ENCODE assay signal across 7 mouse cellular contexts in the genomic region with DNA sequence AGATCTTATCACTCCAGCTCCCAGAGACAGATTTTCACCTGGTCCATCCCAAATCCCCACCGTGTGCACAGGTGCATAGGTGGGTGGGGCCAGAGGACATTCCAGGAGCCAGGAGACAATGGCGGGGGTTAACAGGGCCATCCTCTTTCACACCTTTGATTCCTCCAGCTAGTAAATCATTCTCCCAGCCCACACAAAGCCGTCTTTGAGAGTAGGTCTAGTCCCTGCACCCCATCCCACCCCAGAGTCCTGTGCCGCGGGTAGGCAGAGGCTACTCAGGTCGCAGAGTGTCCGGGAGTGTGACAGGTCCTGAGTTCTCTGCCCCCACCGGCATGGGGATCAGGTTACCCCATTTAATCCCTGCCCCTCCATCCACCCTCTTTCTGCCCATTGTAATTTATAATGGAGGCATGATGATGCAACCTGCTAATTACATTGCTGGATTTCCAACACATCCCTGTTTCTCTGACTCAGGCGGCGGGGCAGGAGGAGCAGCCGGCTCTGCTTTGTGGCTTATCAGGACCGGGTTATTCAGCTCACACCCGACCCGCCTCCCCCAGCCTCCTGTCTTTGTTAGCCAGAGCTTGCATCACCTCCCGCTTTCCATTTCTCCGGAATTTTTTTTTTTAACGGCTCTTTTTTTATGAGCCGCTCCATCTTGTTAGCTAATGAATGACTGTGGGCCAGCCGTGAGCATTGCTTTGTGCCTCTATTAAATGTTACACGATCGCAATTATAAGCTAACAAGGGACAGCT.
DNase-seq lines count a peak whose midpoint lies in the region; ATAC-seq lines count a peak whose summit lies in the region.

No protein-coding gene starts in this region.

- peak; percentile 63; the same call in 1 of the 2 replicates for ATAC-seq in neural tube, embryonic 12.5 days (ENCODE audit: low FRiP score, low read depth)

- 0 out of 2 replicates have a peak overlapping the region, but pooled peaks have one; percentile 20 for H3K27ac ChIP-seq in neural tube, embryonic 12.5 days

- intact Hi-C loops in heart, postnatal 25 days (cut with DNase I): no loop called here

- 0 out of 2 replicates have a peak, but pooled peaks cover 2% of the 10 kb centered on the region for H3K9me3 ChIP-seq in neural tube, embryonic 12.5 days

- H3K4me1 ChIP-seq in neural tube, embryonic 12.5 days: peaks cover 35% of the 10 kb centered on the region

- 3% methylated on average over 21 of the region's 21 CpGs for WGBS in neural tube, embryonic 12.5 days

- DNase-seq in MN1 (ENCODE audit: low spot score) (peak; percentile 96), liver (peak; percentile 34)
- peak; percentile 58 for DNase-seq in embryo, embryonic 9.5 days (ENCODE audit: extremely low spot score)
- DNase-seq in heart, postnatal 25 days (ENCODE audit: low spot score): peak; percentile 48
- no peak for DNase-seq in gastrocnemius, postnatal 25 days
- DNase-seq in layer of hippocampus, adult 11-12 months (ENCODE audit: low spot score): no peak

- no peak overlapping the region for H3K9ac ChIP-seq in neural tube, embryonic 12.5 days

- H3K4me3 ChIP-seq in neural tube, embryonic 12.5 days: no peak overlapping the region

- no peaks in the 10 kb centered on the region for H3K36me3 ChIP-seq in neural tube, embryonic 12.5 days

- H3K4me2 ChIP-seq in neural tube, embryonic 12.5 days (replicated peaks): peak overlapping the region; percentile 45

- 0 out of 2 replicates have a peak, but pooled peaks cover 9% of the 10 kb centered on the region for H3K27me3 ChIP-seq in neural tube, embryonic 12.5 days (replicated peaks)

Comparison
In these comparisons a context has a peak if more than half of its experiments do, and no peak if none do; other contexts are left out.
1. DNase-seq: peak in MN1 (single experiment), embryo, embryonic 9.5 days (single experiment), heart, postnatal 25 days (single experiment) and liver (single experiment); none in gastrocnemius, postnatal 25 days (single experiment) and layer of hippocampus, adult 11-12 months (single experiment).